Mouse (Mus musculus) myocyte (in vitro differentiated cells): ENCODE measurements around the gene Trpm5.

ENCODE experiments used
- CEBPB ChIP-seq: IDR thresholded peaks from 2 replicates; pipeline ENCODE4 v1.6.1; 2011; ENCODE audit warnings: mild to moderate bottlenecking, moderate library complexity; ENCODE audit not compliant: poor library complexity, insufficient read depth, severe bottlenecking
- E2F4 ChIP-seq: IDR thresholded peaks from one replicate; pipeline ENCODE4 v1.6.1; 2011; ENCODE audit warnings: mild to moderate bottlenecking, control low read depth, moderate library complexity; ENCODE audit not compliant: insufficient read depth
- MAX ChIP-seq: IDR thresholded peaks from one replicate; pipeline ENCODE4 v1.6.1; 2011; ENCODE audit warnings: low read depth, mild to moderate bottlenecking, control low read depth
- MYOD1 ChIP-seq, 3 experiments: IDR thresholded peaks; one replicate each; pipeline ENCODE4 v1.6.1; 2011; ENCODE audit warnings: control low read depth in 2 of 3, low read depth in 2 of 3, mild to moderate bottlenecking in 2 of 3, moderate library complexity in 1 of 3; ENCODE audit not compliant: insufficient read length in 2 of 3, control insufficient read depth in 1 of 3
- MYOG ChIP-seq, 3 experiments: IDR thresholded peaks; one replicate each; pipeline ENCODE4 v1.6.1; 2011; ENCODE audit warnings: control low read depth in 2 of 3, low read depth in 2 of 3, mild to moderate bottlenecking in 2 of 3; ENCODE audit not compliant: insufficient read length in 2 of 3, control insufficient read depth in 1 of 3, insufficient read depth in 1 of 3
- POLR2A ChIP-seq: IDR thresholded peaks from one replicate; pipeline ENCODE4 v1.6.1; 2011; ENCODE audit warnings: low read depth, mild to moderate bottlenecking, control low read depth, moderate library complexity; ENCODE audit not compliant: insufficient read length
- POLR2AphosphoS2 ChIP-seq: IDR thresholded peaks from one replicate; pipeline ENCODE4 v1.6.1; 2011; ENCODE audit warnings: low read depth, control low read depth; ENCODE audit not compliant: insufficient read length
- REST ChIP-seq: IDR thresholded peaks from one replicate; pipeline ENCODE4 v1.6.1; 2011; ENCODE audit warnings: mild to moderate bottlenecking, control low read depth, moderate library complexity; ENCODE audit not compliant: insufficient read depth, insufficient read length
- SRF ChIP-seq: IDR thresholded peaks from one replicate; pipeline ENCODE4 v1.6.1; 2011; ENCODE audit warnings: low read depth; ENCODE audit not compliant: control insufficient read depth, insufficient read length
- TCF12 ChIP-seq: IDR thresholded peaks from one replicate; pipeline ENCODE4 v1.6.1; 2011; ENCODE audit warnings: mild to moderate bottlenecking, control low read depth; ENCODE audit not compliant: poor library complexity, insufficient read depth, severe bottlenecking
- TCF3 ChIP-seq: IDR thresholded peaks from one replicate; pipeline ENCODE4 v1.6.1; 2011; ENCODE audit warnings: low read depth, control low read depth; ENCODE audit not compliant: insufficient read length
- USF1 ChIP-seq: IDR thresholded peaks from one replicate; pipeline ENCODE4 v1.6.1; 2011; ENCODE audit warnings: low read depth, mild to moderate bottlenecking, control low read depth, moderate library complexity

- TF ChIP-seq POLR2A, result no peak
- TF ChIP-seq MAX, result no peak
- peak; percentile 55 for TF ChIP-seq TCF12
- no peak for TF ChIP-seq E2F4
- TF ChIP-seq USF1, result no peak
- no peak for TF ChIP-seq CEBPB
- TF ChIP-seq POLR2AphosphoS2, result no peak
- TF ChIP-seq MYOG (IDR thresholded peaks at IDR 0.05; ENCODE audit: control insufficient read depth in 1 of 3, insufficient read depth in 1 of 3, insufficient read length in 2 of 3, low read depth in 2 of 3), result peak in 2 of 3 experiments; percentile 70 to 74
- peak; percentile 28 to 86 (median 54) for TF ChIP-seq MYOD1 (IDR thresholded peaks at IDR 0.05; ENCODE audit: control insufficient read depth in 1 of 3, insufficient read length in 2 of 3, low read depth in 2 of 3)
- TF ChIP-seq REST, result no peak
- peak; percentile 14 for TF ChIP-seq TCF3
- no peak for TF ChIP-seq SRF
Measured at GRCm38 (mm10) chr7:143136125-143136524, 41.7 kb upstream of the Trpm5 start.
